Mouse (Mus musculus) lung, adult 2 months (tissue): ENCODE results near the gene Zfp981.
"Not testable (repeated sequence)": the region's sequence is repeated elsewhere in the genome, so short reads cannot be mapped to it uniquely, and the experiment has no call there.

ENCODE experiments used
- CTCF ChIP-seq: fragments of 200-500 bp; IDR thresholded peaks from 2 replicates; pipeline ENCODE4 v1.5.1; 2011; ENCODE audit warnings: mild to moderate bottlenecking, low read length, control low read depth; ENCODE audit not compliant: insufficient read depth
- POLR2A ChIP-seq: fragments of 200-500 bp; IDR thresholded peaks from 2 replicates; pipeline ENCODE4 v1.6.1; 2011; ENCODE audit warnings: low read depth, mild to moderate bottlenecking, control low read depth, low read length, borderline replicate concordance; ENCODE audit errors: extremely low read depth

DNA sequence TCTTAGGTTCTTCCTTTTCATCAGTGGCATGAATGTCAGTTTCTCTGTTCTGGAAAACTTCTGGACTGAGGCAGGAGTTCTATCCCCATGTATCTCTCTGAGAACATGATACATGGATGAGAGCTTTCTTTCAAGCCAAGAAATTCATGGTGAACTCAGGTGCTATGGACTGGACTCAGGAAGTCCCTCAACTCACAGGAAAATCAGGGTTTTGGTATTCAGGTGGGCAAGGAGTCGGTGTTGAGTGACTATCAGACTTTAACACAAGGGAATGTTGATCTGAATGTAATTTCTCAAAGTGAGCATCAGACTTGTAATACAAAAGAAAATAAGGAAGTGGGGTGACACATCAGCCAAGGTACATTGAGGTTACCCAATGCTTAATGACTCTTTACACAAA is 9.8 kb upstream of the Zfp981 start:
- TF ChIP-seq CTCF, POLR2A: not testable (repeated sequence)
